Mouse (Mus musculus): ENCODE results near the gene Ctnnal1. TPM values are rescaled to one million over a fixed set of nuclear protein-coding genes. Genes with fewer than 3 reads are reported as not detected.

The Ctnnal1 gene
- polyA plus RNA-seq, 1 experiment from 2014 or later: 25.7 TPM

- no peak overlapping the region for H3K4me2 ChIP-seq
- H3K36me3 ChIP-seq: no peaks in the 10 kb centered on the region
- no peak overlapping the region for H3K4me3 ChIP-seq
- H3K27me3 ChIP-seq: no peaks in the 10 kb centered on the region
- no peak overlapping the region for H3K9ac ChIP-seq
- no peaks in the 10 kb centered on the region for H3K9me3 ChIP-seq (replicated peaks)
- peaks cover 6% of the 10 kb centered on the region for H3K4me1 ChIP-seq (replicated peaks)
- WGBS: 61% methylated on average over 9 of the region's 9 CpGs
- H3K27ac ChIP-seq: no peak overlapping the region
- no peak for ATAC-seq (replicated peaks; ENCODE audit: insufficient number of reproducible peaks, insufficient read depth, low FRiP score, low read depth)
Measured at GRCm38 (mm10) chr4:56858733-56859132, 6.3 kb downstream of the Ctnnal1 start.

DNA sequence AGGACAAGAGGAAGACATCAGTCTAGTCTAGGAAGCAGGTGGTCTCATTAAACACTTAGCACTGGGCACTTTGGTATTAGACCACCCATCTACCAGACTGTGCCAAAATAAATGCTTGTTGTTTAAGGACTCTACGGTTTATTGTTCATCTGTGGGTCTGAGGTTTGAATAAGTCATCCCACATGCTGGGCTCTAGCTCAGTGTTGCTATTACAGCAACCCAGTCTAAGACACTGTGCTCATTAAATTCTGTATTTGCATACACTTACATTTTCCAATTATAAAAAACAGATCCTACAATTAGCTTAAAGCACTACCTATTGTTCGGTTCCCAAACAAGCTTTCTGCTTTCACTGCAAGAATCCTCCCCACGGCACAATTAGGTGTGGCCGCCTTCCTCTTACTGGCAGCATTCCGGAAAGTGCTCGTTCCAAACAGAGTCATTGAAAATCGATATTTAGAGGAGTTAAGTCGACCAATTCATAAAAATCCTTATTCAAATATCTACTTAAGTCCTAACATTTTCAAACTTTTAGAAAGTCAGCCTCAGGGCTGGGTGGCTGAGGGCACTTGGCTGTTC is 8.5 kb downstream of the Ctnnal1 start:
- no peak for ATAC-seq (replicated peaks; ENCODE audit: insufficient number of reproducible peaks, insufficient read depth, low FRiP score, low read depth)
- no peaks in the 10 kb centered on the region for H3K27me3 ChIP-seq
- 85% methylated on average over 8 of the region's 8 CpGs for WGBS

DNA sequence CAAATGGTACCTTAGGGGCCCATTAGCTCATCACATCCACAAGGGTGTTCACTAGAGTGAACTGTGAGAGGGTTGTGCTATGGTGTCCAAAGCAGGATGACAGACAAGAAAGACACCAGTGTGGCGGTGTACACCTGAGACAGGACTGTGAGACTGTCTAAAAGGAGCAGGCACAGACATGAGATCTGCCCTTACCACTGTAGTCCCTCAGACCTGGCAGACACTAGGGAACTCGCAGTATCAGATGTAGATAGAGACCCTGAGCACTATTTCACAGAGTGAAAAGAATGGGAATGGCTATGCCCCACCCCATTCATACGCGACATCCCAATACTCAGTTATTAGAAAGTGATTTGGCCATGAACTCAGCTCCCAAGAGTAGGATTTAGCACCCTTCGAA is 9.1 kb downstream of the Ctnnal1 start:
- Histone ChIP-seq H3K27ac (no peak overlapping the region), H3K4me1 (replicated peaks) (peaks cover 1% of the 10 kb centered on the region), H3K4me3 (no peak overlapping the region), H3K27me3 (no peaks in the 10 kb centered on the region), H3K9me3 (replicated peaks) (no peaks in the 10 kb centered on the region), H3K9ac (no peak overlapping the region), H3K4me2 (no peak overlapping the region), H3K36me3 (no peaks in the 10 kb centered on the region)
- ATAC-seq (replicated peaks; ENCODE audit: insufficient number of reproducible peaks, insufficient read depth, low FRiP score, low read depth): no peak
- 89% methylated on average over 5 of the region's 5 CpGs for WGBS

More for the DNA sequence above, 8.5 kb downstream of the Ctnnal1 start:
- no peak overlapping the region for H3K27ac ChIP-seq
- H3K4me3 ChIP-seq: no peak overlapping the region
- H3K9me3 ChIP-seq (replicated peaks): no peaks in the 10 kb centered on the region
- no peak overlapping the region for H3K4me2 ChIP-seq
- no peaks in the 10 kb centered on the region for H3K36me3 ChIP-seq
- H3K4me1 ChIP-seq (replicated peaks): no peaks in the 10 kb centered on the region; the same call in none of the 2 replicates
- H3K9ac ChIP-seq: no peak overlapping the region

GRCm38 (mm10) chr4:56850724-56851123 is 14.3 kb downstream of the Ctnnal1 start:
- Histone ChIP-seq H3K9me3 (replicated peaks) (no peaks in the 10 kb centered on the region), H3K4me2 (peak overlapping the region; percentile 8), H3K4me1 (replicated peaks) (peaks cover 6% of the 10 kb centered on the region), H3K9ac (no peak overlapping the region), H3K4me3 (no peak overlapping the region), H3K27ac (peak overlapping the region; percentile 55), H3K36me3 (no peaks in the 10 kb centered on the region), H3K27me3 (no peaks in the 10 kb centered on the region)
- 17% methylated on average over 6 of the region's 6 CpGs for WGBS
- peak; percentile 70 for ATAC-seq (replicated peaks; ENCODE audit: insufficient number of reproducible peaks, insufficient read depth, low FRiP score, low read depth)

DNA sequence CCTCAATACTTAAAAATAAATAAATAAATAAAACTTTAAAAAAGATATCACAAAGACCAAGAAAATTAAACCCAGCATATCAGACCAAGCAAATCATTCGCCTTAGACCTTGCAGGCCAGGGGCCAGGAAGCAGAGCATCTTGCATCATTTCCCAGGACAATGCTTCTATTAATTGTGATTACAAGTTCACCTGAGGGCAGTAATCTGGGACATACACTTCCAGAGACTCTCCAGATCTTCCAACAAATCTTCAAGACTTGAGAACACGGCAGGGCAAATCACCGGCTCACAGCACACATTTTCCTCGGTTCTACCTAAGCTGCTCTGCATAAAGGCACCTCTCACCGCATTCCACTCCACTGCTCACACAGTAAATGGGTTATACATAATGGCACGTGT is 16.9 kb downstream of the Ctnnal1 start:
- H3K27ac ChIP-seq: no peak overlapping the region
- ATAC-seq (replicated peaks; ENCODE audit: insufficient number of reproducible peaks, insufficient read depth, low FRiP score, low read depth): no peak
- H3K27me3 ChIP-seq: no peaks in the 10 kb centered on the region
- H3K4me2 ChIP-seq: no peak overlapping the region
- H3K9me3 ChIP-seq (replicated peaks): no peaks in the 10 kb centered on the region
- WGBS: 82% methylated on average over 6 of the region's 6 CpGs
- H3K9ac ChIP-seq: no peak overlapping the region
- peaks cover 15% of the 10 kb centered on the region for H3K36me3 ChIP-seq
- H3K4me3 ChIP-seq: no peak overlapping the region
- peaks cover 6% of the 10 kb centered on the region for H3K4me1 ChIP-seq (replicated peaks)

- H3K27ac ChIP-seq: no peak overlapping the region
- peaks cover 6% of the 10 kb centered on the region for H3K4me1 ChIP-seq (replicated peaks)
- H3K4me3 ChIP-seq: no peak overlapping the region
- H3K27me3 ChIP-seq: no peaks in the 10 kb centered on the region
- no peak for ATAC-seq (replicated peaks; ENCODE audit: insufficient number of reproducible peaks, insufficient read depth, low FRiP score, low read depth)
- H3K4me2 ChIP-seq: no peak overlapping the region
- H3K9me3 ChIP-seq (replicated peaks): no peaks in the 10 kb centered on the region
- 88% methylated on average over 3 of the region's 3 CpGs for WGBS
- H3K36me3 ChIP-seq: peaks cover 15% of the 10 kb centered on the region
- no peak overlapping the region for H3K9ac ChIP-seq
Measured at GRCm38 (mm10) chr4:56847400-56847799, 17.6 kb downstream of the Ctnnal1 start.

DNA sequence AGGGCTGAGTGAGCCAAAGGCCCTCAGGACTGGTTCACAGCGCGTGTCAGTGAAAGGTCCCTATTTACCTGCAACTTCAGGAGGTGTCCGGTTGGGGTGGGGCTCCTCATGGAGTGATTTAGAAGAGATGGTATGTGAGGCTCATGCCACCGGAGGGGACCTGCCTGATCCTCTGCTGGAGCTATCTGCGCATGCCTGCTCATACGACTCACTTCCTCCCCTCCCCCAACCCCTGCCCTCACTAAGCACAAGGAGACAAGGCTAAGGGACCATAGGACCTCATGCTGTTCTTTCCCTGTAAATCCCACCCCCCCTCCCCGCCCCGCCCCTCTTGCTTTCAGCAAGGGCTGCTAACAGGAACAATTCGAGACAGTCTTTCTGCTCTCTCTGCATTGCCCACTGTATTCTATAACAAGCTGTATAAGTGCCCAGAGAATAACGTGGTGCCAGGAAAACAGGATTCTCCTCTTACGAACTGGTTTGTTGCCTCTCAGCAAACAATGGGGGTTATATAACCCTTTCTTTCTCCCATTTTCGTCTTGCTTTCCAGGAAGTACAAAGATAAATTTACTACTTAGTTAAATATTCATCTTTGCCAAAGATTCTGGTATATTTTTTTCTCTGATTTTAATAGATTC is 19.0 kb downstream of the Ctnnal1 start:
- Histone ChIP-seq H3K4me1 (replicated peaks) (peaks cover 6% of the 10 kb centered on the region), H3K27me3 (no peaks in the 10 kb centered on the region), H3K27ac (no peak overlapping the region), H3K4me3 (no peak overlapping the region), H3K36me3 (peaks cover 15% of the 10 kb centered on the region), H3K9me3 (replicated peaks) (no peaks in the 10 kb centered on the region), H3K4me2 (no peak overlapping the region), H3K9ac (no peak overlapping the region)
- ATAC-seq (replicated peaks; ENCODE audit: insufficient number of reproducible peaks, insufficient read depth, low FRiP score, low read depth): no peak
- WGBS: 62% methylated on average over 12 of the region's 12 CpGs

DNA sequence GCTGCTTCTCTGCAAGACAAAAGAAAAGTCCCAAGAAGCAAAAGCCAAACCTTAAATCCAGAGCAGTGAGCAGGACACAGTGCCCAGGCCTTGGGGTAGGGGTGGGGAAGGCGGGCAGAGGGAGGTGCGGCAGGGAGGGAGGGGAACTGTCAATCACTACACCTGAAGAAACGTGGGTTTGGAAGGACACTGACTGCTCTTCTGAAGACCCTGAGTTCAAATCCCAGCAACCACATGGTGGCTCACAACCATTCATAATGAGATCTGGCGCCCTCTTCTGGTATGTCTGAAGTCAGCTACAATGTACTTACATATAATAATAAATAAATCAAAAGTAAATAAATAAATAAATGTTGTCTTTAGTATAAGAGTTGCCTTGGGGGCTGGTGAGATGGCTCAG is 20.1 kb downstream of the Ctnnal1 start:
- Histone ChIP-seq H3K9me3 (replicated peaks) (no peaks in the 10 kb centered on the region), H3K4me1 (replicated peaks) (no peaks in the 10 kb centered on the region), H3K4me2 (no peak overlapping the region), H3K27me3 (no peaks in the 10 kb centered on the region), H3K9ac (no peak overlapping the region), H3K4me3 (no peak overlapping the region), H3K36me3 (peaks cover 15% of the 10 kb centered on the region), H3K27ac (no peak overlapping the region)
- no peak for ATAC-seq (replicated peaks; ENCODE audit: insufficient number of reproducible peaks, insufficient read depth, low FRiP score, low read depth)
- WGBS: 91% methylated on average over 4 of the region's 4 CpGs

GRCm38 (mm10) chr4:56843963-56844362 is 21.0 kb downstream of the Ctnnal1 start:
- Histone ChIP-seq H3K4me3 (no peak overlapping the region), H3K4me1 (replicated peaks) (no peaks in the 10 kb centered on the region), H3K9me3 (replicated peaks) (no peaks in the 10 kb centered on the region), H3K36me3 (peaks cover 18% of the 10 kb centered on the region), H3K27ac (no peak overlapping the region), H3K4me2 (no peak overlapping the region), H3K9ac (no peak overlapping the region), H3K27me3 (no peaks in the 10 kb centered on the region)
- no peak for ATAC-seq (replicated peaks; ENCODE audit: insufficient number of reproducible peaks, insufficient read depth, low FRiP score, low read depth)
- 94% methylated on average over 2 of the region's 2 CpGs for WGBS

GRCm38 (mm10) chr4:56842501-56842900 is 22.5 kb downstream of the Ctnnal1 start:
- no peaks in the 10 kb centered on the region for H3K4me1 ChIP-seq (replicated peaks)
- H3K9ac ChIP-seq: no peak overlapping the region
- no peaks in the 10 kb centered on the region for H3K9me3 ChIP-seq (replicated peaks)
- no peaks in the 10 kb centered on the region for H3K27me3 ChIP-seq
- WGBS: 62% methylated on average over 7 of the region's 7 CpGs
- no peak for ATAC-seq (replicated peaks; ENCODE audit: insufficient number of reproducible peaks, insufficient read depth, low FRiP score, low read depth)
- H3K4me2 ChIP-seq: no peak overlapping the region
- no peak overlapping the region for H3K4me3 ChIP-seq
- H3K27ac ChIP-seq: peak overlapping the region; percentile 48
- H3K36me3 ChIP-seq: peaks cover 21% of the 10 kb centered on the region

DNA sequence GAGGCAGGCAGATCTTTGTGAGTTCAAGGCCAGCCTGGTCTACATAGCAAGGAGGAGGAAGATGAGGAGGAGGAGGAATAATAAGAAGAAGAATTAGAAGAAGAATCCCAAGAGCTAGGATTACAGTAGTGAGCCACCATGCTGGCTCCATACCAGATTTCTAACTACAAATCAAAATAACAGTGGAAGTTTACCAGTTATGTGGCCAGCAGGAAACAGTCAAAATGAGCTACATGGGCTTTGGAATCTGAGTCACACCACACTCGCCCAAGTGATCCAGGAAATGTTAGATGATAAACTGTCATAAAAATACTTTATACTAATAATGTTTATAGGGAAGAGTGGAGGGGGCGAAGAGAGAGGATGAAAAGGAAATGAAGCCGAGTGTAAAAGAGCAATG is 24.7 kb downstream of the Ctnnal1 start:
- 73% methylated on average over 3 of the region's 3 CpGs for WGBS
- Histone ChIP-seq H3K9me3 (replicated peaks) (no peaks in the 10 kb centered on the region), H3K4me2 (no peak overlapping the region), H3K9ac (no peak overlapping the region), H3K27me3 (no peaks in the 10 kb centered on the region), H3K4me1 (replicated peaks) (no peaks in the 10 kb centered on the region), H3K4me3 (no peak overlapping the region), H3K27ac (no peak overlapping the region), H3K36me3 (peaks cover 21% of the 10 kb centered on the region)
- ATAC-seq (replicated peaks; ENCODE audit: insufficient number of reproducible peaks, insufficient read depth, low FRiP score, low read depth): no peak

- ATAC-seq (replicated peaks; ENCODE audit: insufficient number of reproducible peaks, insufficient read depth, low FRiP score, low read depth): no peak
- Histone ChIP-seq H3K4me1 (replicated peaks) (no peaks in the 10 kb centered on the region), H3K27me3 (no peaks in the 10 kb centered on the region), H3K36me3 (peaks cover 14% of the 10 kb centered on the region; the same call in 1 of the 2 replicates), H3K4me2 (no peak overlapping the region), H3K4me3 (no peak overlapping the region), H3K9ac (no peak overlapping the region), H3K9me3 (replicated peaks) (no peaks in the 10 kb centered on the region), H3K27ac (no peak overlapping the region)
- 67% methylated on average over 6 of the region's 6 CpGs for WGBS
Measured at GRCm38 (mm10) chr4:56837661-56838060, 27.3 kb downstream of the Ctnnal1 start.
